Mouse (Mus musculus) adrenal gland, adult 8-10 months (tissue): ENCODE results near the gene Dpm2. TPM values are rescaled to one million over a fixed set of nuclear protein-coding genes. Genes with fewer than 3 reads are reported as not detected.
A peak's percentile ranks its signal among the peaks of the same experiment; 100 is the strongest.

ENCODE experiments used
- DNase-seq: peaks from one replicate; pipeline ENCODE4 v3.0.0; 2022
- total RNA-seq, 4 experiments: library from RNA; stranded (reverse); gene quantifications; 2 replicates each; pipeline ENCODE4 v1.2.4; 2022

Gene Dpm2
- total RNA-seq, 4 experiments from 2014 or later, result 57.1 to 68.1 (median 62.4) TPM

GRCm38 (mm10) chr2:32585149-32585714 is 14.6 kb downstream of the Dpm2 start:
- DNase-seq, result no peak

GRCm38 (mm10) chr2:32586871-32587351 is 16.3 kb downstream of the Dpm2 start, which contains the start of gene St6galnac4:
Gene St6galnac4 (plus strand): TSS chr2:32587095.
- peak; percentile 83 for DNase-seq

- no peak for DNase-seq
Observed at GRCm38 (mm10) chr2:32587731-32588321, 17.2 kb downstream of the Dpm2 start.

GRCm38 (mm10) chr2:32589213-32589795 is 18.6 kb downstream of the Dpm2 start:
- DNase-seq, result no peak

- no peak for DNase-seq
Observed at GRCm38 (mm10) chr2:32590224-32590623, 19.6 kb downstream of the Dpm2 start.

GRCm38 (mm10) chr2:32591249-32591648 is 20.6 kb downstream of the Dpm2 start:
- no peak for DNase-seq

GRCm38 (mm10) chr2:32596725-32597124 is 26.1 kb downstream of the Dpm2 start:
- DNase-seq, result no peak

GRCm38 (mm10) chr2:32597248-32597647 is 26.6 kb downstream of the Dpm2 start:
- DNase-seq, result no peak

GRCm38 (mm10) chr2:32597699-32598098 is 27.0 kb downstream of the Dpm2 start:
- DNase-seq, result no peak

GRCm38 (mm10) chr2:32598506-32598905 is 27.8 kb downstream of the Dpm2 start:
- DNase-seq, result no peak

GRCm38 (mm10) chr2:32599409-32599808 is 28.8 kb downstream of the Dpm2 start, which contains the start of gene St6galnac6:
Gene St6galnac6 (plus strand): TSS chr2:32599709.
- DNase-seq, result no peak

GRCm38 (mm10) chr2:32601417-32602065 is 30.9 kb downstream of the Dpm2 start:
- DNase-seq, result no peak

- peak; percentile 74 for DNase-seq
Observed at GRCm38 (mm10) chr2:32602600-32603054, 32.0 kb downstream of the Dpm2 start.

GRCm38 (mm10) chr2:32604631-32605030 is 34.0 kb downstream of the Dpm2 start:
- no peak for DNase-seq

GRCm38 (mm10) chr2:32606161-32607142 is 35.8 kb downstream of the Dpm2 start:
- DNase-seq, result peak; percentile 77

GRCm38 (mm10) chr2:32607262-32607947 is 36.7 kb downstream of the Dpm2 start:
- DNase-seq, result no peak

- peak; percentile 81 for DNase-seq
Observed at GRCm38 (mm10) chr2:32608141-32608777, 37.6 kb downstream of the Dpm2 start.

GRCm38 (mm10) chr2:32608778-32609435 is 38.2 kb downstream of the Dpm2 start:
- DNase-seq, result peak; percentile 63

- DNase-seq, result no peak
Observed at GRCm38 (mm10) chr2:32610610-32611229, 40.1 kb downstream of the Dpm2 start.

GRCm38 (mm10) chr2:32612274-32612673 is 41.6 kb downstream of the Dpm2 start:
- no peak for DNase-seq
